Mouse (Mus musculus) liver, embryonic 14 days (tissue): Measurements from ENCODE around the gene Gm3629. TPM values are rescaled to one million over a fixed set of nuclear protein-coding genes. Genes with fewer than 3 reads are reported as not detected.

ENCODE experiments used
- polyA plus RNA-seq: library from polyadenylated mRNA; depleted of rRNA; stranded (reverse); fragments of >200 nt; gene quantifications from 2 replicates; pipeline ENCODE4 v1.2.3, GENCODE M21; 2012; rRNA removed

Gene Gm3629
- 0.02 TPM in 1 of 2 replicates, not detected in the other for polyA plus RNA-seq

GRCm38 (mm10) chr14:6590513-6590912 lies at the start of gene Gm3629:
Gm3629 (minus strand) TSS chr14:6590613.

GRCm38 (mm10) chr14:6622318-6622717 lies 31.9 kb upstream of the Gm3629 start, which contains the start of gene Gm3460:
Gm3460 (minus strand) TSS chr14:6622418.

GRCm38 (mm10) chr14:6537190-6537589 lies 53.2 kb downstream of the Gm3629 start, which contains the start of gene Gm8356:
Gm8356 (minus strand) TSS chr14:6537290.

Other genes with a start within 250 kb of the Gm3629 start
- not detected in 2 replicates for gene Gm3618, start 246.9 kb downstream of the Gm3629 start, polyA plus RNA-seq
- gene Gm16440, start 200.3 kb downstream of the Gm3629 start, polyA plus RNA-seq = not detected in 2 replicates
- 0.05 and 0.08 TPM in 2 replicates for gene Gm3591, start 178.1 kb downstream of the Gm3629 start, polyA plus RNA-seq
- not detected in 2 replicates for gene Gm3594, start 146.0 kb downstream of the Gm3629 start, polyA plus RNA-seq
- gene Gm8356, start 53.3 kb downstream of the Gm3629 start, polyA plus RNA-seq = not detected in 2 replicates
- gene Gm3460, start 31.8 kb upstream of the Gm3629 start, polyA plus RNA-seq = not detected in 2 replicates
- not detected in 2 replicates for gene Gm10251, start 93.6 kb upstream of the Gm3629 start, polyA plus RNA-seq
- gene Gm8050, start 129.6 kb upstream of the Gm3629 start, polyA plus RNA-seq = not detected in 2 replicates
- gene Gm3636, start 151.7 kb upstream of the Gm3629 start, polyA plus RNA-seq = 0.27 and 0.50 TPM in 2 replicates
- not detected in 2 replicates for gene Gm8362, start 183.8 kb upstream of the Gm3629 start, polyA plus RNA-seq
- not detected in 2 replicates for gene Gm3642, start 249.7 kb upstream of the Gm3629 start, polyA plus RNA-seq